Mouse (Mus musculus) forelimb bud, embryonic 11.5 days (tissue): Measurements from ENCODE around the gene Camk2b.
"Not testable (repeated sequence)": the region's sequence is repeated elsewhere in the genome, so short reads cannot be mapped to it uniquely, and the experiment has no call there.

Experiments used
- DNase-seq: peaks from one replicate; pipeline ENCODE4 v3.0.0-alpha.2; 2012; ENCODE audit warnings: low read depth, low spot score

The Camk2b gene

GRCm38 (mm10) chr11:5945096-5945495 lies 121.1 kb downstream of the Camk2b start:
- no peak for DNase-seq

GRCm38 (mm10) chr11:5942966-5943365 lies 123.2 kb downstream of the Camk2b start:
- DNase-seq: no peak

- not testable (repeated sequence) for DNase-seq
Measured at GRCm38 (mm10) chr11:5934531-5934930, 131.6 kb downstream of the Camk2b start.

- DNase-seq: not testable (repeated sequence)
Measured at GRCm38 (mm10) chr11:5931947-5932346, 134.2 kb downstream of the Camk2b start.

GRCm38 (mm10) chr11:5930578-5930977 lies 135.6 kb downstream of the Camk2b start:
- no peak for DNase-seq

- DNase-seq: no peak
Measured at GRCm38 (mm10) chr11:5926696-5927220, 139.4 kb downstream of the Camk2b start.

- no peak for DNase-seq
Measured at GRCm38 (mm10) chr11:5924699-5925098, 141.5 kb downstream of the Camk2b start.

GRCm38 (mm10) chr11:5920323-5920960 lies 145.7 kb downstream of the Camk2b start:
- DNase-seq: no peak
